Mouse (Mus musculus) bone marrow, adult 2 months (tissue): ENCODE data around the gene Gabbr2.

Experiments used
- CTCF ChIP-seq: fragments of 200-500 bp; IDR thresholded peaks from 2 replicates; pipeline ENCODE4 v1.5.1; 2011; ENCODE audit warnings: low read length, control low read depth; ENCODE audit not compliant: control insufficient read depth, insufficient read depth
- POLR2A ChIP-seq: fragments of 200-500 bp; IDR thresholded peaks from 2 replicates; pipeline ENCODE4 v1.6.1; 2011; ENCODE audit warnings: low read depth, mild to moderate bottlenecking, control low read depth, low read length, borderline replicate concordance; ENCODE audit not compliant: control insufficient read depth

DNA sequence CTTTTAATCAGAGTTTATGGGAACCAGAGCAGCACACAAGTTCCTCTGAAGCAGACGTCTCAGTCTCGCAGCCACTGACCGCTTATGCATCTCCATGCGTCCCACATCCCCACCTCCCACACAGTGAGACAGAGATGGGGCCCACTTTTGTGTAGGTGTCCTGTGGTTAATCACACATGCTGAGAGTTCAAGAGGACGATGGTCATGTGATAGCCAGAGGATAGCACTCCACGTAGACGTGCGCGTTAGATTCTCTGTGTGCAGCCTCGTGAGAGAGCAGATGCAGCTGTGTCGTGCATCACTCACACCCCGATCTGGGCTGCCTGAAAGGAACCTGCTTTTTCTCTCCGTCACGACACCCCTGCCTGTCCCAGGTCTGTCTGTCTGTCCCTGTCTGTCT, 167.9 kb downstream of the Gabbr2 start:
- TF ChIP-seq POLR2A (no peak), CTCF (no peak)
